Mouse (Mus musculus) megakaryocyte, embryonic 14.5 days (primary cell): ENCODE results near the gene Slc22a23.

Source experiments
- FLI1 ChIP-seq: IDR thresholded peaks from 2 replicates; pipeline ENCODE4 v1.6.1; 2012; ENCODE audit warnings: low read length, inconsistent platforms, mixed read lengths
- GATA1 ChIP-seq: IDR thresholded peaks from 3 replicates; pipeline ENCODE4 v1.6.1; 2012; ENCODE audit warnings: mixed read lengths, low read length, inconsistent platforms, borderline replicate concordance

GRCm38 (mm10) chr13:34248941-34249920 is 95.8 kb downstream of the Slc22a23 start:
- TF ChIP-seq GATA1, result no peak
- TF ChIP-seq FLI1, result no peak
